Mouse (Mus musculus) adrenal gland, postnatal 25 days (tissue): Measurements from ENCODE around the gene Xpnpep2. TPM values are rescaled to one million over a fixed set of nuclear protein-coding genes. Genes with fewer than 3 reads are reported as not detected.

Source experiments
- DNase-seq: peaks from one replicate; pipeline ENCODE4 v3.0.0; 2021; ENCODE audit warnings: mixed read lengths
- total RNA-seq: library from RNA; stranded (reverse); gene quantifications from 2 replicates; pipeline ENCODE4 v1.2.3, GENCODE M21; 2021

Xpnpep2 gene
- total RNA-seq, 1 experiment from 2014 or later: 0.76 TPM

GRCm38 (mm10) chrX:48126903-48127476 lies 18.5 kb downstream of the Xpnpep2 start:
- DNase-seq: no peak

GRCm38 (mm10) chrX:48127502-48128218 lies 19.1 kb downstream of the Xpnpep2 start:
- DNase-seq: no peak

DNA sequence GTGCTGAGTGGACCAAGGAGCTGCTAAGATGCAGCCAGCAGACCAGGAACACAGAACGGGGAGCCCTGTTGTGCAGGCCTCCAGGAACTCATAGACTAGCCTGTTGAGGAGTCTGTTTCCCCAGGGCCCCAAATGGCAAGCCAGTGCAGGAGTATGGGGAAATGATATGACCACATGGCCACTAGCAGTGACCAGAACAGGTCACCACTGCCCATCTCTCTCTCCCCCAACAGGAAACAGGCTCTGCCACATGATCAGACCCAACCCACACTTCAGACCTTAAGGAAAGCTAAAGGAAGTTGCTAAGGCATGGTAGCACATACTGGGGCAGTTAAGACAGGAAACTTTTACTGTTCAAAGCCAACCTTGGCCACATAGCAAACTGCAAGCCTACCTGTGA lies 20.6 kb downstream of the Xpnpep2 start:
- no peak for DNase-seq

GRCm38 (mm10) chrX:48136935-48137334 lies 28.4 kb downstream of the Xpnpep2 start:
- no peak for DNase-seq

GRCm38 (mm10) chrX:48138011-48138410 lies 29.5 kb downstream of the Xpnpep2 start:
- no peak for DNase-seq

- DNase-seq: no peak
These were observed 30.2 kb downstream of the Xpnpep2 start for GRCm38 (mm10) chrX:48138539-48139275.

DNA sequence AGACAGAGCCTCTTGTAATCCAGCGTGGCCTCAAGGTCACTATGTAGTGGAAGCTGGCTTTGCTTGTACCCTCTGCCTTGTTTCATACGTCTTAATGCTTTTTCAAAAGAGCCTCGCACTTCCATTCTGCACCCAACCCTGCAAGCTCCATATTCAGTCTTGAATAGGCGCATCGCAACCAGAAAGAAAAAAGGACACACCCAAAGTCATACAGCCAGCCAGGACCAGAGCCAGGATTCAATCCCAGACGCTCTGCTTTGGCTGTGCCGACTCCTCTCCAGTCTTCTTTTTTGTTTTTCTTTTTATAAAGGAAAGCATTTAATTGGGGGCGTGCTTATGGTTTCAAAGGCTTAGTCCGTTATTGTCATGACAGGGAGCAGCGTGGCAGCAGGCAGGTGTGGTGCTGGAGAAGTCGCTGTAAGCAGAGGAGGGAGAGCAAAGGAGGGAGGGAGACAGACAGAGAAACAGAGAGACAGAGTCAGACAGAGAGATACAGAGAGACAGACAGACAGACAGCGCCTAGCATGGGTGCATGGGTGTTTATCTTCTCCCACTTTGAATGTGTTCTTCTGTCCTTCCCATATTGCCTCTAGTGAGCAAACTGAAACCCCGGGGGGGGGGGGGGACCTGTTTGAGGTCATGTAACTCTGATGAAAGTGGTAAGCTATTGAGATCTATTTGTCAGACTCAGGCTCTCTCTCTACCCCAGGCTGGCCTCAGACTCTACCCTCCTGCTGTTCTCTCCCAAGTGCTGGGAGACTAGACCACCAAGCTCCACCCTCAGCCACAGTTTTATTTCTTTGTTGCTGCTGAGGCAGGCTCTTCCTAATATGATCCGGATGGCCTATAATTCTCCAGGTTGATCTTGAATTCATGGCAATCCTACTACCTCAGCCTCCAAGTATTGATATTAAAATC lies 31.1 kb downstream of the Xpnpep2 start:
- no peak for DNase-seq

- DNase-seq: no peak
These were observed 31.9 kb downstream of the Xpnpep2 start for GRCm38 (mm10) chrX:48140286-48140877.

DNA sequence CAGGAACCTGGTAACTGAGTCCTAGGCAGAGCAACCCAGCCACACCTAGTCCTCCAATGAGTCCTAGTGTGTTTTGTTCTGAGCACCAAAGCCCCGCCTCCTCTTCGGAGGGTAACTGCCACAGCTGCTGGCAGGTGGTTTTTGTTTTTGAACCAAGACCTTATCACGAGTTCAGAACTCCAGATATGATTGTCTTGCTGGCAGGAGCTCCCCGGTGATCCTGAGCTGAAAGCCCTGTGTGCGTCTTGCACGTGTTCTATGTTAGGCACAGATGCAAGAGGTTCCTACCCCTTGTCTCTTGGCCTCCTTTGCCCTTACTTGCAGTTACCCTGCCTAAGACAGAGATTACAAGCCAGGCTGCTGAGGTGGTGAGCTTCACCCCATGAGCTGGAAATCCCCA lies 33.0 kb downstream of the Xpnpep2 start:
- DNase-seq: no peak

DNA sequence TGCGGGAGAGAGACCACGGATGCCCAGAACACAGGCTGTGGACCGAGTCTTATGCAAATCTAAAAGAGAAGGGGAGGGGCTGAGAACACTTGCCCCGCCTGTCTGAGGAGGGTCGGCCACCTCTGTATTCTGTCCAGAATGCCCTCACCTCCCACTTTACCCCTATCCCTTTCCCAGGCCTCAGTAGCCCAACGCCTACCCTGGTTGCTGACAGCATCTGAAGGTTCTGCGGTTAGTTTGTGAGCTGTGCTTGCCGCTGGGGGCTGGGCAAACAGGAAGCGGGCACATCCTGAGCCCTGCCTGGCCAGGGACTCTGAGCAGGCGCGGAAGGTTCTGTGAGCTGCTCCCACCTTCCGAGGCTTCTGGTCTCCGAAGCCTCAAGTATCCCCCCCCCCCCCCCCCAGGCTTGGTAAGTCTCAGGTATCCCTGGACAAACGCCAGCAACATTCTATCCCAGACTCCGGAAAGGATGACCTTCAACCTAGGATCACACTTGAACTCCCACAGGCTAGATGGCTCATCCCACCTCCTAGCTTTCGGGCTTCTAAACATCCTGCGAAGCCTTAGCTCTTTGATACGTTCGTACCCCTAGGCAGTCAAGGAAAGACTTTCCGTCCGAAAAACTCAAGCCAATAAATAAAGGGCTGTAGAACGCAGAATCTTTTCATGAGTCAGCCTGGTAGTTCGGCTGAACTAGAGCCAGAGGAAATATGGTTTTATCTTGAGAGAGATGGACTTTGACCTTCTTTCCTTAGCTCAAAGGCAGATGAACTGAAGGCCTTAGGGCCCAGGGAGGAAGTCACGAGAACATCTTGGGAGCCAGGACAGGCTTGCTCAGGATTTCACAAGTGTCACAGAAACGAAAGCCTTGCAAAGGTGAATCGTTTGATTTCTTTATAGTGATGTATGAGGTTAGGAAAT lies 35.1 kb downstream of the Xpnpep2 start:
- DNase-seq: peak; percentile 21

DNA sequence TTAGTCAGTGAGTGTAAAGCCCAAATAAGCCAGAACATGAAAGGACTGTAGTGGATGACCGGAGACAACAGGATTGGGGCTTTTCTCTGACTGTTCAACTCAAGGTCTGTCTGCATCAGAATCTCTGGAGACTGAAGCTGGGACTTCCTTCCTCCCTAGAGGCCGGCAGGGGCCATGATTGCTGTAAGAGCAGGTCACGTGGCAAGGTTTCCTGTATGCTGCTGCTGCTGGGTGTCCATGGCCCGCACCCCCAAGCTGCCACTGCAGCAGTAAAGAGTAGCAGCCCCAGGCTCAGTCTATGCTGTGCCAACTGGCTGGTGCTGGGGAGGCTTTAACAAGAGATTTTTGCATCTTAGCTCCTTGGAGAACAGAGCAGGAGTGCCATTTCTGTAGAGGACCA lies 37.7 kb downstream of the Xpnpep2 start, which contains the start of gene Sash3:
TSS of gene Sash3 (plus strand) at position 175 of the 400 bp plus-strand sequence.
- DNase-seq: no peak

DNA sequence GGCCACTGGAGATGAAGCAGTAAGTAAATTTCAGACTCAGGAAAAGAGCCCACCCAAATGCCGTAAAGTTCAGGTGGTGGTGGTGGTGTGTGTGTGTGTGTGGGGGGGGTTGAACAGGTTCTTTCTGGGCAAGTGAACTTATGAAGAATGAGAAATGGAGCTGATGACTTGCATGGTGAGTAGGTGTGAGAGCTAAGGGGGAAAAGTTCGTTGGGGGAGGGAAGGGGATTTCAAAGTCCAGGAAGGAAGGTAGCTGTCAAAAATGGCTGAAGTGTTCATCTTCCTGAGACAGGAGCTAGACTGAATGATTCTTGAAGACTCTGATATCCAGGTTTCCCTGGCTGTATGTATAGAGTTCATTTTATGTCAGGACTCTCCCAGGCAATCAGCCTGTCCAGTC lies 38.7 kb downstream of the Xpnpep2 start:
- DNase-seq: no peak

DNA sequence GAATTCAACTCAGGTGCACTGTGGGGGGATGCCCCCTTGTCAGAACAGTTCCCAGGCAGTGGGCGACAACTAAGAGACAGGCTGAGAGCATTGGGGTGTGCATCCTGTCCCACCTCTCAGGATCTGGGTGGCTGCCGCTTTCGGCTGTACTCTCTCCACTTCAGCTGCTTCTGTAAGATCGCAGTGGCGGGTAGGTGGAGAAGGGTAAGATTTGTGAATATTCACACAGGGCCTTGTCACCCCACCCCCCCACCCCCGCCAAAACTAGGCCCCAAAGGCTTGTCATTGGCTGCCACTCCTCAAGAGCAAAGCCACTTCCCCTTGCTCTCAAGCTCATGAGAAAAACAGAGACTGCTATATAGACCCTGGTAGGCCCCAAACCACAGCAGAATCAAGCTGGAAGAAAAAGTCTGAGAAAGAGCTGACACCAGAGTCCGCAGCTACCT lies 39.2 kb downstream of the Xpnpep2 start:
- DNase-seq: no peak

DNA sequence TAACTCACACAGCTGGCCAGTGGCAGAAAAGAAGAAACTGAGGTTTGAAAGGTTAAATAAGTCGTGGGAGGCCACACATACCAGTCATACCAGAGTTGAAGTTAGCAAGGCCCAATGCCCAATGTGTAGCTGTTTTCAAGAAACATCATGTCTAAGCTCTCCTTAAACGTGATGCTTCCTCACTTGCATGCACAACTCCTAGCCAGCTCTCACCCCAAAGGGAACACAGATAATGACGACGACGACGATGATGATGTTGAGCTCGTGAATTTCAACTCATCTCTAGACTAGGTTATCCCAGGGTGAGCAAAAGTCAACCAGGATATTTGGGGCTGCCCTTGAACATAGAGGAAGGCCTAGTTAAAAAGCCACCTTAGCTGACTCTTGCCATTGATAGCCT lies 43.6 kb downstream of the Xpnpep2 start:
- no peak for DNase-seq

- DNase-seq: no peak
These were observed 44.9 kb downstream of the Xpnpep2 start for GRCm38 (mm10) chrX:48153414-48153813.

DNA sequence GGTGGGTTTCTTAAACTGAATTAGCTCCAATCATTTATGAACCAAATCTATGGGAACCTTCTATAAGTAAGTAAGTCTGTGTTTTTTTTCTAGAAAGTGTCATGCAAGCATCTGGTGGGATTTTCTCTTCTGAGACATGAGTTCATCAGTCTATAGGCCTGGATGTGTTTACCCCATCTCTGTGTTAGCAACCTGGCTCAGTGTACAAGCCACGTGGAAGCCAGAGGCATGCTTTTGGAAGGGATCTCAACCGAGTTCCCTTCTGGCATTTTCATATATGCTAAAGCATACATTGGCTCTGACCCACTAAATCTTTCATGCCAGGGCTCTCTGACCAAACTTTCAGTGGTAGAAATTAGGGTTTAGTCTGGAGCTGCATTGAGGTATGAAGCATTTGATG lies 45.4 kb downstream of the Xpnpep2 start:
- DNase-seq: no peak

- no peak for DNase-seq
These were observed 47.0 kb downstream of the Xpnpep2 start for GRCm38 (mm10) chrX:48155489-48155888.

- DNase-seq: no peak
These were observed 48.9 kb downstream of the Xpnpep2 start for GRCm38 (mm10) chrX:48157396-48157795.

- no peak for DNase-seq
These were observed 49.8 kb downstream of the Xpnpep2 start for GRCm38 (mm10) chrX:48158229-48158919.

DNA sequence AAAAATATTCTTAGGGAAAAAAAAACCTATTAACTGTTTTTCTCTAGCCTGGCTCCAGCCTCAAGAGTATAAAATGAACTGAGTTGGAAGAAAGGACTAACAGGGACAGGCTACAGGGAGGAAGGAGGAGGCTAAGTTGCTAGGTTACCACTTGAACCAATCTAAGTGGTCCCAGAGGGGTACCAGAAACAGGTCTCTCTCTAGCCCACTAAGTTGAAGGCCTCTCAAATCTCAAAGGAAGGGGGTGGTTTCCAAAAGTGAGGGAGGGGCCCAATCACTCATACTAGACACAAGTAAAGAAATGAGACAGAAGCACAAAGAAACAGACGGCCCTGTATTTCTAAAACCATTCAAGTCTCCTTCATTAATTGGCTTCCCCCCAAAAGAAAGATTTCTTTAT lies 61.4 kb downstream of the Xpnpep2 start:
- no peak for DNase-seq
